Mouse (Mus musculus) yolk sac, embryonic 10.5 days (tissue): Measurements from ENCODE around the gene Atf6b.

Experiments used
- DNase-seq: peaks from one replicate; pipeline ENCODE4 v3.0.0-alpha.2; 2017; ENCODE audit warnings: low spot score

Atf6b gene

GRCm38 (mm10) chr17:34671151-34672066, 24.5 kb downstream of the Atf6b start:
- no peak for DNase-seq

- no peak for DNase-seq
Observed at GRCm38 (mm10) chr17:34672246-34672792, 25.4 kb downstream of the Atf6b start.

- no peak for DNase-seq
Observed at GRCm38 (mm10) chr17:34673139-34673538, 26.2 kb downstream of the Atf6b start.

- DNase-seq = no peak
Observed at GRCm38 (mm10) chr17:34674524-34675204, 27.7 kb downstream of the Atf6b start.

- no peak for DNase-seq
Observed at GRCm38 (mm10) chr17:34675205-34676092, 28.5 kb downstream of the Atf6b start.

GRCm38 (mm10) chr17:34676093-34676460, 29.1 kb downstream of the Atf6b start:
- DNase-seq = no peak

GRCm38 (mm10) chr17:34676671-34677070, 29.7 kb downstream of the Atf6b start:
- no peak for DNase-seq

- no peak for DNase-seq
Observed at GRCm38 (mm10) chr17:34680191-34680590, 33.2 kb downstream of the Atf6b start.

- DNase-seq = no peak
Observed at GRCm38 (mm10) chr17:34680621-34681020, 33.7 kb downstream of the Atf6b start.

GRCm38 (mm10) chr17:34681132-34681571, 34.2 kb downstream of the Atf6b start:
- DNase-seq = no peak

- DNase-seq = no peak
Observed at GRCm38 (mm10) chr17:34681881-34682536, 35.1 kb downstream of the Atf6b start.

GRCm38 (mm10) chr17:34683179-34683578, 36.2 kb downstream of the Atf6b start:
- DNase-seq = no peak

- no peak for DNase-seq
Observed at GRCm38 (mm10) chr17:34683686-34684220, 36.8 kb downstream of the Atf6b start.

GRCm38 (mm10) chr17:34684253-34684893, 37.4 kb downstream of the Atf6b start:
- DNase-seq = no peak

GRCm38 (mm10) chr17:34685120-34686110, 38.5 kb downstream of the Atf6b start:
- DNase-seq = no peak

- no peak for DNase-seq
Observed at GRCm38 (mm10) chr17:34688889-34689288, 41.9 kb downstream of the Atf6b start.

GRCm38 (mm10) chr17:34690458-34690857, 43.5 kb downstream of the Atf6b start:
- DNase-seq = no peak

GRCm38 (mm10) chr17:34692906-34693305, 46.0 kb downstream of the Atf6b start:
- DNase-seq = no peak
